Mouse (Mus musculus) lung, postnatal 25 days (tissue): Measurements from ENCODE around the gene Armc9.
A peak's percentile ranks its signal among the peaks of the same experiment; 100 is the strongest.

Source experiments
- DNase-seq: peaks from one replicate; pipeline ENCODE4 v3.0.0; 2022; ENCODE audit warnings: low spot score

Gene Armc9

DNA sequence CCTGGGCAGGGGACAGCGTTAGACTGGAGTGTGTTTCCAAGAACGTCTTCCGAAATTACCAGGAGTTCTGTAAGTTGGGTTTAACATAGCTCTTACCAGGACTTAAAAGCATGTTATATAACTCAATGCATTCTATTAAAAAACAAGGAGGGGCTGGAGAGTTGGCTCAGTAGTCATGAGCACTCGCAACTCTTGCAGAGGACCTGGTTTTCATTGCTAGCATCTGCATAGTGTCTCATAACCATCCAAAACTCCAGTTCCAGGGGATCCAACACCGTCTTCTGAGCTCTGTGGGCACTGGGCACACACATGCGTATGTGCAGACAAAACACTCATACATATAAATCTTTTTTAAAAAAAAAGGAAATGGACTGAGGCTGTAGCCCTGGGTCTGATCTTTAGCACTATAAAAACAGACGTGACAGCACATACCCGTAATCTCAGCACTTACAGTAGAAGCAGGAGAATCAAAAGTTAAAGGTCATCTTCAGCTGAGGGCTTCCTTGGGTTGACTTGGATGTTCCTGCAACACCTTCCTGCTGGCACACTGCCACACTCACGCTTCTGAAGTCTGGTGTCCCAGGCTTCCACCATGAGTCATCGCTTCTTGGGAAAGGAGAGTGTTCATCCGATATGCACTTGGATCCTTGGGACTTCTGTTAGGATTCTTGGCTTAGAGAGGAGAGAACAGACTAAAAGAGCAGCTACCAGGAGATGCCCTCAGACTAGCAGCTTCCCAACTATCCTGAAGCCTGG, 127.4 kb downstream of the Armc9 start:
- no peak for DNase-seq

DNA sequence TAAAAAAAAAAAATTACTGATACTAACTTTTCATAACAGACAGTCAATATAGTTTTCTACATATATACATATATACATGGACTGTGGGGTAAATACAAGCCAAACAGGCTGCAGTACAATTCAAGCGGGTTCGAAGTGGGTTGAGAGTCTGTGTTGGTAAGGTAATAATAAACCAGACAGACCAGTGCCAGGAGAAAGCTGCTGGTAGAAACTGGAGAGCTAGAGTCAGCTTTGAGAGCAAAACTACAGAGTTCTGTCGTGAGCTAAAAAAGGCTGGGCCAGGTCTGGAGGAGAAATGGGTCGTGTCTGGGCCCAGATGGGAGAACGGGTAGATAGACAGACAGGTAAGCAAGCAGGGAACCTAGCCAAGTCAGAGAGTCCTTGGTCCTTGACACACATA, 129.5 kb downstream of the Armc9 start:
- no peak for DNase-seq

DNA sequence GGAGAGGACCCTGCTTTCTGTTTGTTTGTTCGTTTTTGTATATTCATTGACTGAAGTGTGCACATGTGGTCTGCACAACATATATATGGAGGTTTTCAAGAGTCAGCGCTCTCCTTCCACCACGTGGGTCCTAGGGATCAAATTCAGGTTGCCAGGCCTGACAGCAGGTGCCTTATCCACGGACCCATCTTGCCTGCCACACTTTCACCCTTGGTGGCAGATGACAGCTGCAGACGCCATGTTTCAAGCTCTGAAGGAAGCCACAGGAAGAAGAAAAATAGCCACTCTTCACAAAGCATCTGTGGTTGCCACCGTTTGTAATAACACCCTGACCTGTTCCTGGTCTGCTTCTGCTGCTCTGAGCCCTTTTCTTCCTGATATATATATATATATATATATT, 130.7 kb downstream of the Armc9 start:
- DNase-seq, result no peak

DNA sequence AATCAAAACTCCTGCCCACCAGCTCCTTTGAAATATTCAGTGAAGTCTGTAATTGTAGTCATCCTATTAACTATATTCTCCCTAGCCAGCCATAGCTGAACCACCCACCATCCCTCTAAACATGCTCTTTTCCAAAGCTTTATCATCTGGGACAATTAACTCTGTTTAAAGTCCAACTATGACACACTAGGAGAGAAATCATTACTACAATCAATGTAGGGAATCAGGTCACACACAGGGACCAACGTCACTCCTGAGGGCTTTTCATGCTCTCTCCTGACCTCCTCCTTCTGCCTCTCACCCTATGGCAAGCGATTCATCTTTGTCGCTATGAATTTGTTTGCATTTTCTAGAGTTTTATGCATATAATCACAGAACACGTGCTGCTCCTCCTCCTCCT, 132.9 kb downstream of the Armc9 start:
- DNase-seq, result no peak

DNA sequence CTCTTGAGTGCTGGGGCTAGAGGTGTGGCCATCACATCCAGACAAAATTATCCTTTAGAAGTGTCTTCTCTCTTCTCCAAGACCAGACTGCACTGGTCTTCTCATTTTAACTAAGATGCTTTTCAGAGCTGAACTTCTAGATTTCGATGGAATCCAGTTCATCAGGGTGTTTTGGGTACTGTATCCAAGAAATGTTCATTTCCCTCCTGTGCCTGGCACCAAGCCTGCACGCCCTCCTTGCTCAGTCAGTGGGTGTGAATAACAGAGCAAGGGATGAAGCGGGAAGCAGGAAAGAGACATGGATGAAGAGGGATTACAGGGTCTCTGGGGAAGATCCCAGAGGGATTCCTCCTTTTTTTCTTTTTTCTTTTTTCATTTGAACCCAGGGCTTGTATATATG, 135.9 kb downstream of the Armc9 start:
- DNase-seq, result no peak

DNA sequence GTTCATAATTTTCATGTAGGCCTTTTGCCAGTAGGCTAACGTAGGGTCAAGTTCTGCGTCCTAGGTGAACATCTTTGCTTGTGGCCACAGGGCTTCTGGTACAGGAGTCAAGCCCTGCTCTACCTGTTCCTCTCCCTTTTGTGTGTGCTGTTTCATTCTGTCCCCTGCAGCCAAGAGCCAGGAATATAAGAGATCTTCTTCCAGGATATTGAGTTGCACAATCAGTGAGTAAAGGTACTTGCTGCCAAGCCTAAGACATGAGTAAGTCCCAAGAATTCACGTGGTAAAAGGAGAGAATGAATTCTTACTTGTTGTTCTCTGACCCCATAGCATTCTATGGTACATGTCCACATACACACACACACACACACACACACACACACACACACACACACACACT, 138.5 kb downstream of the Armc9 start:
- DNase-seq, result no peak

DNA sequence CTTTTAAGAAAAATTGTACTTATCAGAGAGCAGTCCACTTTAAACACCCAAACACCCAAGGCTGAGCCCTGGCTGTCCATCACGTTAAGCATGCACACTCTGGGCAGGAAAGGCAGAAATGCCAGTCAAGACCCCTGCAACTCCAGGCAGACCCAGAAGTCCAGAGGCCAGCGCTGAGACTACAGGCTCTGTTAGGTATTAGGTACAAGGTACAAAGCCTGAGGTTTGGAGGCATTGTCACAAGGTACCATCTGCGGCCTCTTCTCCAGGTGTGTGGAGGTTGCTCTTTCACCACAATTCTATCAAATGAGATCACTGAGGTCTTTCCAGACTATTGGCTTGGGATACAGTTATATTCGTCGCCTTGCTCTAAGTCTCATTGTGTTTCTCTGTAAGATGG, 139.3 kb downstream of the Armc9 start:
- no peak for DNase-seq

DNA sequence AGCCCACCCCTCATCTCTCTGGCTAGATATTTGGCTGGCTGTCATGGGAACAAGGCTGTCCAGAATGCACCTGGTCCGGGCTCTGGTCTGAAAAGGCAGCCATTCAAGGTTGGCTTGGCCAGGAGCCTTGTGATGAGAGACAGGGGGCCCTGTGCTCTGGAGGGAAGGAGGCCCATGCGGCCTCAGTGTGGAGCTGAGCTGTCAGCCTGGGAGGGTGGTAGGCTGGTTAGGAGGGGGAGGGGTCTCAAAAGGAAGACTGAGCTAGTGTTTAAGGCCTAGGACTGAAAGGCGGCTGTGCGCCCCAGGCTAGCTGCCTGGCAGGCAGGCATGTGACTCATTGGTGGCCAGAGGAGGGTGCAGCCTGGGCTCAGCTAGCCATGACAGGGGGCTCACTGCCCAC, 139.9 kb downstream of the Armc9 start:
- DNase-seq, result no peak

DNA sequence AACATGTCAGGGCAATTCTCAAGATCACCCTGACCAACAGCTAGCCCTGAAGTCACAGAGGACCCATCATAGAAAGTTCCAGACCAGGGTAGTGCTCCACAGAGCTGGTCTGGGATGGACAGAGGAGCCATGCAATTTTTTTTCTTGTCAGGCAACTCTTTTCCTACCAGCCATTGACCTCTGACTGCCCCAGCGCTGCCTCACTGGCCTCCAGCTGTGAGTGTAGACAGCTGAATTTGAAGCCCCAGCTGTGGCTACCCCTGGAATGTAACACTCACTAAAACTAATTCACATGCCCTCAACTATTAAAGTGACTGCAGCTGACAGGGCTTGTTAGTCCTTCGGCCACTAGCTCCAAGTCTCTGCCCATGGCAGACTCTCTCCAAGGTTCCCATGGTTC, 145.5 kb downstream of the Armc9 start:
- DNase-seq, result no peak

DNA sequence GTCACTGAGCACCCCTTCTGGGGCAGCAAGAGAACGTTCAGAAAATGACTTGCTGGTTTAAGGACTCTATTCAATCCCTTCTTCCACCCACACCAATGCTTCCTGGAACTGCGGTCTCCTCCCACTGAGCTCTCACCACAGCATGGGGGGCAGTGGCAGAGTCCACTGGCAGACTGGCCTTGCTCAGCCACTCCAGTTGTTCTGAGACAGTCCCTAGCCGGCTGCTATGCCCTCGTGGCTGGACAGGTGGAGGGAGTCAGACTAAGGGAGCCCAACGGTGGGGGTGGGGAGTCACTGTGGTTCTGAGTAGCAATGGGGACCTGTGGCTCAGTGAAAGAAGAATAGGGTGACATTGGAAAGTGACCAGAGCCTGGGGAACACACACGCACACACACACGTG, 146.2 kb downstream of the Armc9 start:
- no peak for DNase-seq

DNA sequence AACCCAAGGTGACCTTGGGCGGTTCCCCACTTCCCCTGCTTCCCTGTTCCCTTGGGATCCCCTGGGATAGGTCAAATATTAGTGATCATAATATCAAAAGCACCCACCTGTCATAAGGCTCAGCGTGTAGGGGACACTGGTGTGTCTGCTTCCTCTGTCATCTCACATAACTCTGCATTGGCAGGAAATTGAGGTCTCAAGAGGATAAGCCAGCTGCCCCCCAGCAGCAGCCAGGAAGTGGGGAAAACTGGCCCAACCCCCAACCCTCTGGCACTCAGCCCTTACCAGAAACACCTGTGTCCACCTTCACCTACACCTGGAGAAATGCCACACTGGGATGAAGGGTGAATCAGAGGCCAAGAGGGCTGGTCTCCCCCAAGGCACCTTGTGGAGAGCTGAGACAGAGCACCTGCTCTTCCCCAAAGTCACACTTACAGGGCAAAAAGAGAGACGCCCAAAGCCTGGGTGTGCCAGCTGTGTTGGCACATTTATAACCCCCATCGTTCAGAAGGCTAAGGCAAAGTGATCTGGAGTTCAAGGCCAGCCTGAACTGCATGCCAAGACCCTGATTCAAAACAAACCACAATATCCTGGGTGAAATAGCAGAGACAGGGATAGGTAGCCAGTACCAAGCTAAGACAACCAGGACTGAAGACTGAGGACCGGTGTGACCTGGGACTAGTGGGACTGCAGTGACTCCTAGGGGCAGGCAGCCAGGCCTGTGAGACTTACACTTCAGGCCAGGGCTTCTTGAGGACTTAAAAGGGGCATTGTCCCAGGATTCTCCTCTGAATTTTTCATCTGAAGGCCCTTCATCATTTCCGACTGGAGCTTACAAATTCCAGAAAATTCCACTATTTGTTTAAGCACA, 146.9 kb downstream of the Armc9 start:
- DNase-seq, result no peak

DNA sequence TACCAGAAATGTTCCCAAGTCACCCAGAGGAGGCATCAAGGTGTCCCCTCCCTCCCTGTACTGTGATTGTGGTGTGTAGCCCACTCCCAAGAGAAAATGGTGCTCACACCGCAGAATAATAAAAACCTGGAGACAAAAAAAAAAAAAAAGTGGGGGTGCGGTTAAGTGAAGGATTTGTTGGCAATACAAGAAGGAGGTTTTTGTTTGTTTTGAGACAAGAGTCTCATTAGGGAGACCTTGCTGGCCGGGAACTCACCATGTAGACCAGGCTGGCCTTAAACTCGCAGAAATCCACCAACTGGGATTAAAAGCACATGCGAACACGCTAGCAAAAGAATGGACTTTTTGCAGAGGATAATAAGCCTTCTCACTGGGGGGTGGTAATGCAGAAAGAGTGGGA, 148.0 kb downstream of the Armc9 start, which contains the start of gene B3gnt7:
B3gnt7 (plus strand) TSS at position 301 of the 400 bp plus-strand sequence.
- no peak for DNase-seq

DNA sequence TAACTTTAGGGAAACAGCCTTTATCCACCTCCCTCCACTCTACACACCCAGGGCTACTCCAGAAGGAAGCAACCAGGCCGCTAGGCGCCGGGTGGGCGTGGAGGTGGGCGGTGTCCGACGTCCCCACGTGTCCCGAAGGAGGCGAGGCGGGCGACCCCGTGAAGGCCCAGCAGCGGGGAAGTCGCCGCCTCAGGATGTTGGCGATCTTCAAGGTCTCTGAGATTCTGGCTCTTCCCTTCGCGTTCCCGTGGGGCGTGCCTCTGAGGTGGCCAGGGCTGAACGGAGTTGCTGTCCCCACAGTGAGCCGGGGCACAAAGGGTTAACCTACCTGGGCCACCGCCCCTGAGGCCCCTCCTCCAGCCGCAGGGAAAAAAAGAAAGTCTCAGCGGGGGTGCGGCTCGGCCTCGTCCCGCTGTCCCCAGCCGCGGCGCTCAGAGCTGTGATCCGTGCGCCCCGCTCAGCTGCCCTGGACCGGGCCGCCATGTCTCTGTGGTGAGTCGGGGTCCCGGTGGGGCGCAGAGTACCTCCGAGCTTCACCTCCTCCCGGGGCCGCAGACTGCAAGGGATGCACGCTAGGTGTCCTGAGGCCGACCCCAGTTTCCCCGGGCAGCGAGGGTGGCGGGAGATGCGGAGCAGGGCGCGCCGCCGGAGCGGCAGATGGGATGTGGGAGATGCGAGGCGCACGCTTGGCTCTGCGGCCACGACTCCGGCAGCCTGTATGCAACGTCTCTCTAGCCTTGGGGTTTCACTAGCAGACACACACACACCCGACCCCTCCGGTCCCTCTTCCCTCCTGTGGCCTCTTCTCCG, 148.7 kb downstream of the Armc9 start:
- peak; percentile 65 for DNase-seq

DNA sequence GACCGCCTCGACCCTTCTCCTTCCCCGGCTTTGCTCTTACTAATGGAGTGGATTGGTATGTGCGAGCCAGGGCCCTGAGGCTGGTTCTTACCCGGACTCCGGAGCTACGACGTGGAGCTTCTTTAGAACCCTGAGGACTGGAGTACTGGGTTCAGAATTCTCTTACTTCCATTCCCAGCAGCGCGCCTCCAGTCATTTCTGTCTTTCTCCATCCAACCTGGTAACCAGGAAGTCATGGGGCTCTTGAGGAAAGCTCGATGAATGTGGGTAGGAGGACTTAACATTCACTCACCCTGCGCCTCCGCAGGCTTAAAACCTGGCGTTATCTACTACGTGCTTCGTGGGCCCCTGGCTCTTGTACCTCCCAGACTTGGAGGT, 149.3 kb downstream of the Armc9 start:
- no peak for DNase-seq

DNA sequence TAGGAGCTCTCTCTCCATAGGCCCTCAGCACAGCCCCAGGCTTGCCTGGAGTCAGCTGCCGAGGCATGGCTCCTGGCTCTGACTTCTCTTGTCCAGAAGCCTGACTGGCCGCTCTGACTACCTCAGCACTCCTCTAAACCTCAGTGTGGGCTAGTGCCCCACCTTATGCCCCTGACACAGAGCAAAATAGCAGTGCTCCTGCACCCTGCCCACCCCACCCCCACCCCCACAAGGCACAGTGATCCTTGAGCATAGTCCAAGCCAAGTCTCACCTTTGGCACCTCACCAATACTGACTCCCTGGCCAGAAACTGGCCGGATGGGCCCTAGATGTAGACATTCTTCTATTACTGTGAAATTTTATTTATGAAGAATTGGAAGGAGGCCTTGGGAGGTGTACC, 152.1 kb downstream of the Armc9 start:
- DNase-seq, result no peak

DNA sequence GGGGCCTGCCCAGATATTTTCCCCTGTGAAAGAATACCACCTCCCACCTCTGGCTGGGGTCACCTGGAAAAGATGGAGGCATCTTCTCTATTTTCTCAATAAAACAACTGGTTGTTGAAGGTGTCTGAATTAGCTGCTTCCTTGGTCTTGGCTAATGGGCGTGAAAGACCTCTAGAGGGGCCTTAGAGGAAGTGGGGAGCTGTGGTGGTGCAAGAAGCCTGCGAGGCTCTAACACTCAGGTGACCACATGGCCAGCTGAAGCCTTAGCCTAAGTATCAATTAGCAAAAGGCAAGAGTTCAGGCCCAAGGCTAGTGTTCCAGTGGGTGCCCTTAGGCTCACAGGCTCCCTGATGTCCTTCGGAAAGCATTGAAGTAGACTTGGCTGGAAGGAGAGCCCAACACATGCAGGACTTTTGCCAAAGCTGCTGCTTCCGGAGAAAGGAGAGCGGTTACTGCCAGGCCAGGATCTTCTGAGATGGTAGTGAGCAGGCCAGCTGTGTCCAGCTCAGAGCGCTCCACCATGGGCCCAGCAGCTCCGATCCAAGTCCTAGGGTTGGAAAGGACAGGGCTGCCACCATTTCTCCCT, 152.7 kb downstream of the Armc9 start:
- no peak for DNase-seq

DNA sequence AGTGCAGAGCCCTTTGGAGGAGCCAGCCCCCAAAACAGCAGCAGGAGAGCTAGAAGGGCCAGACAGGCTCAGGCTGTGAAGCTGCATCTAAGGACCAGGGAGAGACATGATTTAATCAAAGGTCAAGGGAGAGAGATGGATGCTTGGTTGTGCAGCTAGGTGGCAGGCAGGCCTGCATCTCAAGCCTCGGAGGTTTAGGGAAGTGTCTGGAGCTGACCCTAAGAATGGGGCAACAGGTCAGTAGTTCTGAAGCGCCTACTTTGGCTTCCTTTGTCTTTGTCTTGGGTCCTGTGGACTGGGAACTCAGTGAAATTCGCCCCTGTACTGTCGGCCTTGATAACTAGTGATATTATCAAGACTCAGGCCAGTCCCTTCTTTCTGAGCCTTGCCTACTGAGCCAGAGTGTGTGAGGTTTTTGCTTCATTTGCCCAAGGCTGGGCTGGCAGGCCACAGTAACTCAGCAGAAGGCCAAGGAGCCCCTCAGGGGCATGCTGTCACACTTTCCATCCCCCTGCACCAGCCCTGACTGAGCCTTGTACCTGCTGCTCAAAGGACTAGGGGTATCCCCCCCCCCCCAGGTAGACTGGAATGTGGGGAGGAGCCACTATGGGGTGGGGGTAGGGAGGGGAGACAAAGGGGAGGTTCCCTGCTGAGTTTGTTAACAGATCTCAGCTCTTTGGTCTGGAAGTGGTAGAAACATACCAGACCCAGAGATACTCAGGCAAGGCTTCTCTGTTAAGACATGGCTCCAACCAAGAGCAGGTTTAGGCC, 153.5 kb downstream of the Armc9 start:
- DNase-seq, result no peak

DNA sequence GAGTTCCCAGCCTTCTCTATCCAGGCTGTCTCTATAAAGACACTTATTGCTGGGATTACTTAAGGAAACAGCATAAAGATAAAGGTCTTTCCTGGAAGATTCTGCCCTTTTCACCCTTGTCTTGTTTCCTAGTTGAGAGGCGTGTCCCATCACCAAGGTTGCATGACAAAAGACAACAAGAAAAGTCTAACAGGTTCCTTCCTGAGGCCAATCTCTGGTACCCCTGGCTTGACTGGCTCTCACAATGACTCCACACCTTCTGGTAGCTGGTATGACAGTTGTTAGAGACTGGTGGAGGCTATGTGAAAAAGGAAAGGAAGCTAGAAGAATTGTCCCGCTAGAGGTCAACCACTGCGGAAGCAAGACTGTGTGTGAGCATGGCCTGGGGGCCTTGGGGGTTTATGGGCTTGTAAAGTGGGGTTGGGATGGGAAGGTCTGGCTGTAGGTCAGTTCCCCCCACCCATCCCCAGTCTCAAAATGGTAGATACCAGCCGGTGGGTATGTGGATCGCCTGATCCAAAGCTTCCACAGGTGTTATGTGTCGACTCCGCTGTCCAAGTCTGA, 154.8 kb downstream of the Armc9 start:
- DNase-seq, result no peak

DNA sequence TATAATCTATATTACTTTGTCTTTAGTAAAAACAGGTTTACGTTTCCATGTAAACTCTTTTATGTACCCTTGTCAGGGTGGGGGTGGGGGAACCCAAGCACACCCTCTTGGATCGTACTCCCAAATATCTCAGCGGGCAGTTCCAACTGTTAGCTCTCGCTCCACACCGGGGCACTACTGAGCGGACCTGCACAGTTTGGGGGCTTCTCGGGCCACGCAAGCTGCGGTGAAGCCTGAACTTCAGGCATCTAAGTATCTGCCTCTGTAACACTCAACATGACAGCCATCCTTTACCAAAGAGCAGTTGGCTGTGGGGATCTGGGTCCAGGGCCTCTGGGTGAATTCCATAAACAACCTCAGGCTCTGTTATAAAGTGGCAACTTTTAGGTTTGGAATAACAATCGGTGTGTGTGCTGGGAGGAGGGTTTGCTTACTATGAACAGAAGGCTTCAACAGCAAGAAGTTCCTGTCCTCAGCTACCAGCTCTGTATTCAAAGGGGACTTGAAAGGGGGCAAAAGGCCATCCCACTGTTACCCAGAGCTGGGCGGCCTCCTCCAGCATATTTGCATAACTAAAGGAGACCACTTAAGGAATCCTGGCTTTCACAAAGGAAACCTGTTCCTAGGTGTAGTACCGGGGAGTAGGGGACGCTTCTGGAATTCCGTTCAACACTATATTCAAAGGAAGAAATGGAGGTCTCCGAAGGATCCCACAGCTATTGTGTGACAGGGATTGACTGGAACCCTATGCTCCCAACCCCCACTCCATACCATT, 156.1 kb downstream of the Armc9 start:
- no peak for DNase-seq

DNA sequence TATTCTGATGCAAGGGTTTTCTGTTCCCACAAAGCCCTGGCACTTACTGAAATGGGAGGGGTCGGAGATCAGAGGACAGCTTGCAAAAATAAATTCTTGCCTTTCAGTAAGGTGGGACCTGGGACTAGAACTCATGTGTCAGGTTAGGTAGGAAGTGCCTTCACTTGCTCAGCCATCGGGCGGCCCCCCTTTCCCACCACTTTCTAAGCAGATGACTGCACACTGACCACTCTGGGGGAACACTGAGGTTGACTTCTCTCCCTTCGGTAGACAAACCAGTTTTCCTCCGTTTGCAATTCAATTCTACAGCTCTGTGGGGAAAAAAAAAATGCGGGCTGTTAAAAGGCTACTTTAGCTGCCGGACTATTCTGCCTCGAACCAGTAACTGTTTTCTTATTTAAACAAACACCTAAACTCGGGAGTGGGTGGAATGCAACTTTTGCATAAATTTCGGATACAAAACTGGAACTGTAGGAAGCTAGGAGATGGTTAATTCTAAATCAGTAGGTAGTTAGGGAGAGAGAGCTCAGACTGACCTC, 157.0 kb downstream of the Armc9 start:
- no peak for DNase-seq
